Mouse (Mus musculus) heart, embryonic 16.5 days (tissue): ENCODE results near the gene Parvb. TPM values are rescaled to one million over a fixed set of nuclear protein-coding genes. Genes with fewer than 3 reads are reported as not detected.

ENCODE experiments used
- ATAC-seq: fragments of 200-750 bp; cut with Nextera tagmentation; replicated peaks from 2 replicates; pipeline ENCODE4 v1.8.0; 2017; ENCODE audit warnings: moderate number of reproducible peaks; ENCODE audit not compliant: insufficient read depth, low FRiP score; ENCODE audit errors: extremely low read depth
- H3K27ac ChIP-seq: fragments of 300-500 bp; sonication (generic); 2 replicates; pipeline ENCODE4 v1.5.1; 2014; ENCODE audit warnings: mild to moderate bottlenecking, low read length, control low read depth, moderate library complexity
- H3K27me3 ChIP-seq: fragments of 300-500 bp; sonication (generic); 2 replicates; pipeline ENCODE4 v1.6.1; 2014; ENCODE audit warnings: low read length, mixed read lengths; ENCODE audit not compliant: control insufficient read depth, insufficient read depth
- H3K36me3 ChIP-seq: fragments of 300-500 bp; sonication (generic); 2 replicates; pipeline ENCODE4 v1.6.1; 2014; ENCODE audit not compliant: control insufficient read depth, insufficient read depth
- H3K4me1 ChIP-seq: fragments of 300-500 bp; sonication (generic); 2 replicates; pipeline ENCODE4 v1.6.1; 2014; ENCODE audit warnings: low read length, mixed read lengths; ENCODE audit not compliant: control insufficient read depth, insufficient read depth
- H3K4me2 ChIP-seq: fragments of 300-500 bp; sonication (generic); 2 replicates; pipeline ENCODE4 v1.6.1; 2014; ENCODE audit warnings: low read depth, mild to moderate bottlenecking, control low read depth, low read length
- H3K4me3 ChIP-seq: fragments of 300-500 bp; sonication (generic); 2 replicates; pipeline ENCODE4 v1.5.1; 2014; ENCODE audit warnings: mild to moderate bottlenecking, control low read depth, low read length
- H3K9ac ChIP-seq: fragments of 300-500 bp; sonication (generic); 2 replicates; pipeline ENCODE4 v1.6.1; 2014; ENCODE audit warnings: low read length, control low read depth
- H3K9me3 ChIP-seq: fragments of 300-500 bp; sonication (generic); replicated peaks from 2 replicates; pipeline ENCODE4 v1.6.1; 2016; ENCODE audit warnings: low read length; ENCODE audit not compliant: control insufficient read depth
- WGBS: fragments of 180-500 bp; shearing (Covaris S2); extraction: QIAGEN DNeasy Blood & Tissue Kit; methylation state at CpG from one replicate; pipeline ENCODE4 v1.1.7; 2014; 5-methylcytosine and 5-hydroxymethylcytosine counted together
- polyA plus RNA-seq: library from polyadenylated mRNA; unstranded; fragments of >200 nt; fragmentation: Nextera tagmentation; extraction: Ambion mirVana; gene quantifications from 2 replicates; pipeline ENCODE4 v1.2.1, GENCODE M21; 2015

Parvb gene
- polyA plus RNA-seq, 1 experiment from 2014 or later: 15.5 TPM

GRCm38 (mm10) chr15:84258602-84259355, 26.9 kb downstream of the Parvb start:
- H3K27me3 ChIP-seq: no peaks in the 10 kb centered on the region
- H3K4me3 ChIP-seq: no peak overlapping the region
- no peaks in the 10 kb centered on the region for H3K36me3 ChIP-seq
- H3K4me1 ChIP-seq: peaks cover 38% of the 10 kb centered on the region
- ATAC-seq: no peak
- no peaks in the 10 kb centered on the region for H3K9me3 ChIP-seq
- H3K9ac ChIP-seq: no peak overlapping the region
- no peak overlapping the region for H3K27ac ChIP-seq
- H3K4me2 ChIP-seq: no peak overlapping the region
- 74% methylated on average over 9 of the region's 9 CpGs for WGBS

GRCm38 (mm10) chr15:84260123-84260822, 28.4 kb downstream of the Parvb start:
- no peak overlapping the region for H3K27ac ChIP-seq
- peaks cover 29% of the 10 kb centered on the region for H3K4me1 ChIP-seq
- 35% methylated on average over 22 of the region's 22 CpGs for WGBS
- no peaks in the 10 kb centered on the region for H3K27me3 ChIP-seq
- H3K36me3 ChIP-seq: no peaks in the 10 kb centered on the region
- H3K9ac ChIP-seq: no peak overlapping the region
- no peak overlapping the region for H3K4me3 ChIP-seq
- ATAC-seq: no peak
- H3K4me2 ChIP-seq: no peak overlapping the region
- no peaks in the 10 kb centered on the region for H3K9me3 ChIP-seq

GRCm38 (mm10) chr15:84262630-84263029, 30.8 kb downstream of the Parvb start:
- WGBS: 90% methylated on average over 6 of the region's 6 CpGs
- Histone ChIP-seq H3K4me1 (peaks cover 29% of the 10 kb centered on the region), H3K4me2 (no peak overlapping the region), H3K27ac (no peak overlapping the region), H3K4me3 (no peak overlapping the region), H3K27me3 (no peaks in the 10 kb centered on the region), H3K9ac (no peak overlapping the region), H3K36me3 (no peaks in the 10 kb centered on the region), H3K9me3 (no peaks in the 10 kb centered on the region)
- no peak for ATAC-seq

GRCm38 (mm10) chr15:84263573-84263972, 31.7 kb downstream of the Parvb start:
- Histone ChIP-seq H3K4me3 (no peak overlapping the region), H3K9ac (no peak overlapping the region), H3K4me2 (no peak overlapping the region), H3K27me3 (no peaks in the 10 kb centered on the region), H3K9me3 (no peaks in the 10 kb centered on the region), H3K4me1 (peaks cover 22% of the 10 kb centered on the region), H3K27ac (no peak overlapping the region), H3K36me3 (no peaks in the 10 kb centered on the region)
- 48% methylated on average over 2 of the region's 2 CpGs for WGBS
- ATAC-seq: no peak

- no peak overlapping the region for H3K4me2 ChIP-seq
- ATAC-seq: no peak
- H3K9ac ChIP-seq: no peak overlapping the region
- H3K4me1 ChIP-seq: peaks cover 23% of the 10 kb centered on the region
- H3K27ac ChIP-seq: peak overlapping the region; percentile 70; the same call in 1 of the 2 replicates
- no peaks in the 10 kb centered on the region for H3K27me3 ChIP-seq
- no peaks in the 10 kb centered on the region for H3K9me3 ChIP-seq
- 68% methylated on average over 11 of the region's 11 CpGs for WGBS
- no peak overlapping the region for H3K4me3 ChIP-seq
- no peaks in the 10 kb centered on the region for H3K36me3 ChIP-seq
Observed at GRCm38 (mm10) chr15:84265141-84265540, 33.3 kb downstream of the Parvb start.

GRCm38 (mm10) chr15:84266290-84266689, 34.4 kb downstream of the Parvb start:
- Histone ChIP-seq H3K27ac (peak overlapping the region; percentile 70), H3K4me1 (peaks cover 26% of the 10 kb centered on the region), H3K9me3 (no peaks in the 10 kb centered on the region), H3K4me3 (no peak overlapping the region), H3K9ac (0 out of 2 replicates have a peak overlapping the region, but pooled peaks have one; percentile 24), H3K4me2 (no peak overlapping the region; the same call in 1 of the 2 replicates), H3K27me3 (no peaks in the 10 kb centered on the region), H3K36me3 (no peaks in the 10 kb centered on the region)
- no peak for ATAC-seq
- 41% methylated on average over 4 of the region's 4 CpGs for WGBS

- ATAC-seq: no peak
- no peaks in the 10 kb centered on the region for H3K9me3 ChIP-seq
- no peak overlapping the region for H3K27ac ChIP-seq
- no peaks in the 10 kb centered on the region for H3K27me3 ChIP-seq
- H3K4me1 ChIP-seq: peaks cover 31% of the 10 kb centered on the region
- no peak overlapping the region for H3K4me3 ChIP-seq
- H3K4me2 ChIP-seq: no peak overlapping the region
- no peak overlapping the region for H3K9ac ChIP-seq
- H3K36me3 ChIP-seq: peaks cover 5% of the 10 kb centered on the region; the same call in 1 of the 2 replicates
- WGBS: 87% methylated on average over 11 of the region's 11 CpGs
Observed at GRCm38 (mm10) chr15:84267720-84268260, 35.9 kb downstream of the Parvb start.

GRCm38 (mm10) chr15:84269107-84269633, 37.3 kb downstream of the Parvb start:
- Histone ChIP-seq H3K27me3 (no peaks in the 10 kb centered on the region), H3K4me3 (no peak overlapping the region), H3K27ac (no peak overlapping the region), H3K9me3 (peaks cover 2% of the 10 kb centered on the region; the same call in 1 of the 2 replicates), H3K36me3 (peaks cover 16% of the 10 kb centered on the region), H3K4me1 (peaks cover 31% of the 10 kb centered on the region), H3K4me2 (no peak overlapping the region), H3K9ac (no peak overlapping the region)
- 82% methylated on average over 10 of the region's 10 CpGs for WGBS
- ATAC-seq: no peak
